Mouse (Mus musculus) heart, adult 2 months (tissue): ENCODE measurements around the gene Morn4. TPM values are rescaled to one million over a fixed set of nuclear protein-coding genes. Genes with fewer than 3 reads are reported as not detected.

ENCODE experiments used
- DNase-seq, 2 experiments: peaks; one replicate each; pipeline ENCODE4 v3.0.0; 2021
- H3K27ac ChIP-seq: fragments of 200-600 bp; 2 replicates; pipeline ENCODE4 v1.8.1; 2022
- H3K27me3 ChIP-seq: fragments of 200-500 bp; 2 replicates; pipeline ENCODE4 v1.6.1; 2012; ENCODE audit warnings: mild to moderate bottlenecking, low read length, inconsistent platforms, mixed read lengths; ENCODE audit not compliant: control insufficient read depth, insufficient read depth
- H3K36me3 ChIP-seq: fragments of 200-500 bp; 2 replicates; pipeline ENCODE4 v1.6.1; 2012; ENCODE audit warnings: low read length, inconsistent platforms; ENCODE audit not compliant: control insufficient read depth, insufficient read depth
- H3K4me1 ChIP-seq: fragments of 200-500 bp; 2 replicates; pipeline ENCODE4 v1.6.1; 2011; ENCODE audit warnings: low read length; ENCODE audit not compliant: control insufficient read depth, insufficient read depth
- H3K4me3 ChIP-seq: fragments of 200-600 bp; 2 replicates; pipeline ENCODE4 v1.8.1; 2022
- H3K79me2 ChIP-seq: fragments of 200-500 bp; replicated peaks from 2 replicates; pipeline ENCODE4 v1.6.1; 2012; ENCODE audit warnings: mild to moderate bottlenecking, inconsistent platforms, low read length, moderate library complexity, mixed read lengths; ENCODE audit not compliant: control insufficient read depth, insufficient read depth
- H3K9ac ChIP-seq: fragments of 200-500 bp; 2 replicates; pipeline ENCODE4 v1.6.1; 2012; ENCODE audit warnings: low read depth, mild to moderate bottlenecking, control low read depth, inconsistent platforms, low read length, mixed read lengths
- CTCF ChIP-seq: fragments of 200-600 bp; IDR thresholded peaks from 2 replicates; pipeline ENCODE4 v1.8.1; 2022; ENCODE audit warnings: antibody characterized with exemption, mild to moderate bottlenecking, moderate library complexity
- EP300 ChIP-seq: fragments of 200-500 bp; IDR thresholded peaks from 2 replicates; pipeline ENCODE4 v1.6.1; 2011; ENCODE audit warnings: low read depth, low read length, control low read depth; ENCODE audit not compliant: insufficient read depth
- POLR2A ChIP-seq: fragments of 200-500 bp; IDR thresholded peaks from 2 replicates; pipeline ENCODE4 v1.6.1; 2011; ENCODE audit warnings: mild to moderate bottlenecking, low read depth, low read length, control low read depth; ENCODE audit not compliant: insufficient read depth
- WGBS: fragments of 180-500 bp; shearing (Covaris S2); methylation state at CpG from one replicate; pipeline ENCODE4 v1.1.7; 2018; 5-methylcytosine and 5-hydroxymethylcytosine counted together
- intact Hi-C: fragments of 180-260 bp; cut with DNase I; formaldehyde crosslinking; loops from one replicate; pipeline ENCODE4 v1.15.1; 2025
- polyA plus RNA-seq: library from polyadenylated mRNA; depleted of rRNA; stranded (reverse); fragments of >200 nt; gene quantifications from 2 replicates; pipeline ENCODE4 v1.2.3, GENCODE M21; 2012; rRNA removed
- total RNA-seq, 2 experiments: library from RNA; stranded (reverse); gene quantifications; 2 replicates each; pipeline ENCODE4 v1.2.3; 2021

Gene Morn4
- total and polyA plus RNA-seq, 3 experiments = 2.3 to 5.0 (median 2.5) TPM

DNA sequence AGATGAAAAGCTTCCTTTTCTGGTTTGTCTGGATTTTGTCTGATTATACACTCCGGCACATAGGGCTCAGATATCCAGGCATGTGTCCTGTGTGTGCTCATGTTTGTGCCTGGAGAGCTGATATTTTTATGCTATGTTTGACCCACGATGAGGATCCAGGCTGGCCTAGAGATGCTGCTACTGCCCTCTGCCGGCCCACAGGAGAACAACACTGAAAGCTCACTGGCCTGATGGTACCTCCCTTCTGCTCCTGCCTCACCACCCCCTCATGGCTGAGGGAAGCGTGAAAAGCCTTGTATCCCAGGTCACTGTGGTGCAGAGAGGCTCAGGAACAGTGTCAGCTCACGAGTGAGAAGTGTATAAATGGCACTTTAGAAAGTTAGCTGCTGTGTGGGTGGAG lies 60.0 kb downstream of the Morn4 start:
- DNase-seq = peak; percentile 84 to 90
- H3K27ac ChIP-seq = no peak overlapping the region
- peaks cover 17% of the 10 kb centered on the region for H3K4me1 ChIP-seq
- WGBS = under 1% methylated on average over 5 of the region's 5 CpGs
- no peaks in the 10 kb centered on the region for H3K27me3 ChIP-seq
- TF ChIP-seq CTCF (no peak; the same call in 1 of the 2 replicates), EP300 (peak; percentile 94), POLR2A (no peak)
- H3K4me3 ChIP-seq = no peak overlapping the region
- intact Hi-C loops = loop anchor here (1.0 to 5.0 kb wide), 4 partner anchors 45 to 128 kb away; partner anchors contain the start of genes Exosc1, Mms19, Pgam1 and Ubtd1
- no peaks in the 10 kb centered on the region for H3K79me2 ChIP-seq
- H3K36me3 ChIP-seq = no peaks in the 10 kb centered on the region
- no peak overlapping the region for H3K9ac ChIP-seq

Other genes with a start within 250 kb of the Morn4 start
- gene Frat2, start 238.2 kb downstream of the Morn4 start, total RNA-seq = 1 to 10 TPM; 2.7 to 4.9 TPM
- 1.4 and 1.7 TPM in 2 replicates for gene Frat2, start 238.2 kb downstream of the Morn4 start, polyA plus RNA-seq
- 10 to 100 TPM; 13.7 to 17.4 TPM for gene Rrp12, start 190.2 kb downstream of the Morn4 start, total RNA-seq
- gene Rrp12, start 190.2 kb downstream of the Morn4 start, polyA plus RNA-seq = 6.6 and 6.9 TPM in 2 replicates
- 100 to 1,000 TPM; 122 to 135 TPM for gene Pgam1, start 174.4 kb downstream of the Morn4 start, total RNA-seq
- gene Pgam1, start 174.4 kb downstream of the Morn4 start, polyA plus RNA-seq = 111 and 162 TPM in 2 replicates
- 10 to 100 TPM; 13.2 to 13.9 TPM for gene Exosc1, start 152.9 kb downstream of the Morn4 start, total RNA-seq
- gene Exosc1, start 152.9 kb downstream of the Morn4 start, polyA plus RNA-seq = 9.8 and 9.9 TPM in 2 replicates
- 10 to 100 TPM; 12.3 to 14.6 TPM for gene Zdhhc16, start 152.9 kb downstream of the Morn4 start, total RNA-seq
- gene Zdhhc16, start 152.9 kb downstream of the Morn4 start, polyA plus RNA-seq = 40.3 and 53.3 TPM in 2 replicates
- 10 to 100 TPM; 14.2 to 17.9 TPM for gene Mms19, start 105.2 kb downstream of the Morn4 start, total RNA-seq
- 35.4 and 48.4 TPM in 2 replicates for gene Mms19, start 105.2 kb downstream of the Morn4 start, polyA plus RNA-seq
- gene Ubtd1, start 104.6 kb downstream of the Morn4 start, total RNA-seq = 10 to 100 TPM; 21.4 to 22.7 TPM
- gene Ubtd1, start 104.6 kb downstream of the Morn4 start, polyA plus RNA-seq = 27.3 and 37.3 TPM in 2 replicates
- gene Ankrd2, start 50.4 kb downstream of the Morn4 start, total RNA-seq = under 1 TPM; 0.20 to 0.42 TPM
- gene Ankrd2, start 50.4 kb downstream of the Morn4 start, polyA plus RNA-seq = not detected in 2 replicates
- 1 to 10 TPM; 1.6 to 2.3 TPM for gene Hoga1, start 40.7 kb downstream of the Morn4 start, total RNA-seq
- 0.85 and 1.4 TPM in 2 replicates for gene Hoga1, start 40.7 kb downstream of the Morn4 start, polyA plus RNA-seq
- under 1 TPM in 1 of 2 experiments, not detected in 1; 0.23 TPM for gene 4933411K16Rik, start 34.1 kb downstream of the Morn4 start, total RNA-seq
- gene 4933411K16Rik, start 34.1 kb downstream of the Morn4 start, polyA plus RNA-seq = 0.41 and 0.73 TPM in 2 replicates
- 10 to 100 TPM; 18.2 to 21.3 TPM for gene Pi4k2a, start 4.1 kb upstream of the Morn4 start, total RNA-seq
- gene Pi4k2a, start 4.1 kb upstream of the Morn4 start, polyA plus RNA-seq = 15.1 and 21.4 TPM in 2 replicates
- 10 to 100 TPM; 10.0 to 14.4 TPM for gene Avpi1, start 42.7 kb upstream of the Morn4 start, total RNA-seq
- 9.9 and 13.1 TPM in 2 replicates for gene Avpi1, start 42.7 kb upstream of the Morn4 start, polyA plus RNA-seq
- 10 to 100 TPM; 21.1 to 21.9 TPM for gene Marveld1, start 61.0 kb upstream of the Morn4 start, total RNA-seq
- gene Marveld1, start 61.0 kb upstream of the Morn4 start, polyA plus RNA-seq = 55.0 and 61.4 TPM in 2 replicates
- gene Zfyve27, start 77.6 kb upstream of the Morn4 start, total RNA-seq = 10 to 100 TPM; 20.2 to 20.3 TPM
- 27.6 and 33.6 TPM in 2 replicates for gene Zfyve27, start 77.6 kb upstream of the Morn4 start, polyA plus RNA-seq
- gene Sfrp5, start 115.9 kb upstream of the Morn4 start, total RNA-seq = 1 to 10 TPM; 4.7 to 5.9 TPM
- gene Sfrp5, start 115.9 kb upstream of the Morn4 start, polyA plus RNA-seq = 11.6 and 19.0 TPM in 2 replicates
- under 1 TPM; 0.50 to 0.75 TPM for gene Golga7b, start 161.2 kb upstream of the Morn4 start, total RNA-seq
- 1.0 and 1.1 TPM in 2 replicates for gene Golga7b, start 161.2 kb upstream of the Morn4 start, polyA plus RNA-seq